Mouse (Mus musculus): Measurements from ENCODE around the gene Galm.

GRCm38 (mm10) chr17:80121833-80122232 lies 5.4 kb upstream of the Galm start:
- TF ChIP-seq TCF3 (IDR thresholded peaks at IDR 0.05; ENCODE audit: insufficient read length, low read depth) (no peak), TCF12 (IDR thresholded peaks at IDR 0.05; ENCODE audit: insufficient read depth, poor library complexity, severe bottlenecking) (no peak)
